Mouse (Mus musculus): ENCODE data around the gene Prkcg. TPM values are rescaled to one million over a fixed set of nuclear protein-coding genes. Genes with fewer than 3 reads are reported as not detected.
A peak's percentile ranks its signal among the peaks of the same experiment; 100 is the strongest.
"Not testable (repeated sequence)": the region's sequence is repeated elsewhere in the genome, so short reads cannot be mapped to it uniquely, and the experiment has no call there.

Gene Prkcg
- polyA plus RNA-seq, 1 experiment from 2014 or later = 3.8 TPM

- no peaks in the 10 kb centered on the region for H3K9me3 ChIP-seq (replicated peaks; ENCODE audit: control insufficient read depth, low read length, poor library complexity, severe bottlenecking)
- H3K4me3 ChIP-seq (ENCODE audit: low read depth, low read length) = no peak overlapping the region
- no peaks in the 10 kb centered on the region for H3K27me3 ChIP-seq (ENCODE audit: control insufficient read depth, insufficient read depth, low read depth, low read length)
- H3K9ac ChIP-seq (ENCODE audit: low read depth, low read length) = no peak overlapping the region
- no peaks in the 10 kb centered on the region for H3K36me3 ChIP-seq (ENCODE audit: control insufficient read depth, insufficient read depth, low read length)
- no peak overlapping the region for H3K27ac ChIP-seq (ENCODE audit: low read length)
- ATAC-seq = no peak
- no peak overlapping the region for H3K4me2 ChIP-seq (ENCODE audit: low read length)
- H3K4me1 ChIP-seq (ENCODE audit: control insufficient read depth, insufficient read depth, low read length) = 0 out of 2 replicates have a peak, but pooled peaks cover under 1% of the 10 kb centered on the region
- WGBS = 84% methylated on average over 10 of the region's 10 CpGs
Measured at GRCm38 (mm10) chr7:3284604-3285003, 4.4 kb upstream of the Prkcg start.

DNA sequence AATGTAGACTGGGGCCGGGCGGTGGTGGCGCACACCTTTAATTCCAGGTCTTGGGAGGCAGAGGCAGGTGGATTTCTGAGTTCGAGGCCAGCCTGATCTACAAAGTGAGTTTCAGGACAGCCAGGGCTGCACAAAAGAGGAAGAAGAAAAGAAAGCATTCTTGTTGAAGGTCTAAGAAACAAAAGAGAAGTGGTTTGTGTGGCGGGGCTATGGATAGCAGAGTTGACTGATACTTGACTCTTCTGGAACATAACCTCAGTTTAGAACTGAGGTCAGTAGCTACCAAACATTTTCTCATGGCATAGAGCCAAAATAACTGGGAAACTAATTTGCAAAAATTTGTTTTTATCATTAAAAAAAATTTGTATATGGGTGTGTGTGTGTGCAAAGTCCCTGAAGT is 2.9 kb upstream of the Prkcg start:
- Histone ChIP-seq H3K36me3 (ENCODE audit: control insufficient read depth, insufficient read depth, low read length) (no peaks in the 10 kb centered on the region), H3K27ac (ENCODE audit: low read length) (no peak overlapping the region), H3K4me3 (ENCODE audit: low read depth, low read length) (no peak overlapping the region), H3K9ac (ENCODE audit: low read depth, low read length) (no peak overlapping the region), H3K9me3 (replicated peaks; ENCODE audit: control insufficient read depth, low read length, poor library complexity, severe bottlenecking) (no peaks in the 10 kb centered on the region), H3K4me1 (ENCODE audit: control insufficient read depth, insufficient read depth, low read length) (peaks cover 9% of the 10 kb centered on the region; the same call in 1 of the 2 replicates), H3K4me2 (ENCODE audit: low read length) (no peak overlapping the region), H3K27me3 (ENCODE audit: control insufficient read depth, insufficient read depth, low read depth, low read length) (no peaks in the 10 kb centered on the region)
- no peak for ATAC-seq
- 96% methylated on average over 5 of the region's 5 CpGs for WGBS

- Histone ChIP-seq H3K27ac (ENCODE audit: low read length) (no peak overlapping the region), H3K4me2 (ENCODE audit: low read length) (no peak overlapping the region), H3K4me1 (ENCODE audit: control insufficient read depth, insufficient read depth, low read length) (peaks cover 20% of the 10 kb centered on the region), H3K27me3 (ENCODE audit: control insufficient read depth, insufficient read depth, low read depth, low read length) (no peaks in the 10 kb centered on the region), H3K9ac (ENCODE audit: low read depth, low read length) (no peak overlapping the region), H3K4me3 (ENCODE audit: low read depth, low read length) (no peak overlapping the region), H3K36me3 (ENCODE audit: control insufficient read depth, insufficient read depth, low read length) (no peaks in the 10 kb centered on the region), H3K9me3 (replicated peaks; ENCODE audit: control insufficient read depth, low read length, poor library complexity, severe bottlenecking) (no peaks in the 10 kb centered on the region)
- no peak for ATAC-seq
- 55% methylated on average over 7 of the region's 7 CpGs for WGBS
Measured at GRCm38 (mm10) chr7:3287186-3287585, 1.8 kb upstream of the Prkcg start.

GRCm38 (mm10) chr7:3290257-3291033 is 1.5 kb downstream of the Prkcg start:
- Histone ChIP-seq H3K36me3 (ENCODE audit: control insufficient read depth, insufficient read depth, low read length) (peaks cover 5% of the 10 kb centered on the region; the same call in 1 of the 2 replicates), H3K9ac (ENCODE audit: low read depth, low read length) (peak overlapping the region; percentile 73), H3K27me3 (ENCODE audit: control insufficient read depth, insufficient read depth, low read depth, low read length) (no peaks in the 10 kb centered on the region), H3K4me1 (ENCODE audit: control insufficient read depth, insufficient read depth, low read length) (peaks cover 25% of the 10 kb centered on the region), H3K4me2 (ENCODE audit: low read length) (peak overlapping the region; percentile 84), H3K9me3 (replicated peaks; ENCODE audit: control insufficient read depth, low read length, poor library complexity, severe bottlenecking) (no peaks in the 10 kb centered on the region), H3K27ac (ENCODE audit: low read length) (peak overlapping the region; percentile 83), H3K4me3 (ENCODE audit: low read depth, low read length) (peak overlapping the region; percentile 50)
- ATAC-seq = peak; percentile 91
- 1% methylated on average over 18 of the region's 18 CpGs for WGBS

DNA sequence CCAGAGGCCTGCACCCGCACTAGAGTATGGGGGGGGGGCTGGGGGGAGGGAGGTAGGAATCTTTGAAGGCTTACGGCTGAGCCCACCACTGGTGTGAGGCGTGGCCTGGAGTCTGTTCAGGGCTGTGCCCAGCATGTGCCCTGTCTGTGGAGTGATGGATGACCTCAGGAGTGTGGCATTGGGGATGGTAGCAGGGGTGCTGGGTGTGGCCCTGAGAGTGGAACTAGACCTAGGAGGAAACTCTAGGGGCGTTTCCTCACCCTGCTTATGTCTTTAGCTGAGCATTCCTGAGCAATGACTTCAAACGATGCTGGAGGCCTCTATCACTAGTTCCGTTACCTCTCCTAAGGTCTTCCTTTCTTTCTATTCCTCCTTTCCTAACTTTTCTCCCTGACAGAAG is 2.2 kb downstream of the Prkcg start:
- Histone ChIP-seq H3K9ac (ENCODE audit: low read depth, low read length) (no peak overlapping the region), H3K27me3 (ENCODE audit: control insufficient read depth, insufficient read depth, low read depth, low read length) (no peaks in the 10 kb centered on the region)

DNA sequence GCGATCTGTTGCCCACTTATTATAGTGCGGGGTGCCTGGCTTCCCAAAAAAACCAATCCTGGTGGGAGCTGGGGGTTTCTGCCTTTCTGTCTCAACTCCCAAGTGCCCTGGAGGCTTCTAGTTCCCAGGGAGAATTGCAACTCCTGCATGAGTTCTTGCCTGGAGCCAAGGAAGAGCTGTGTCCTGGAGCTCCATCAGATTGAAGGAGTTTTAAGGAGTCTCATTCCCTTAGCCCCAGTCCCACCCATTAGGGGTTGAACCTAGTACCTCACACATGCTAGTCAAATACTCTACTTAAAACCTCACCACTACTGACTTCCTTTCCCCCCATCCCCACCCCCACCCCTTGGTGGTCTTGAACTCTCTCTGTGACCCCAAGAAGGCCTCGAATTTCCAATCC is 2.8 kb downstream of the Prkcg start:
- no peak overlapping the region; the same call in 1 of the 2 replicates for H3K27ac ChIP-seq (ENCODE audit: low read length)
- no peak overlapping the region for H3K4me2 ChIP-seq (ENCODE audit: low read length)

More for the DNA sequence above, 2.2 kb downstream of the Prkcg start:
- Histone ChIP-seq H3K9me3 (replicated peaks; ENCODE audit: control insufficient read depth, low read length, poor library complexity, severe bottlenecking) (no peaks in the 10 kb centered on the region), H3K4me1 (ENCODE audit: control insufficient read depth, insufficient read depth, low read length) (peaks cover 25% of the 10 kb centered on the region), H3K36me3 (ENCODE audit: control insufficient read depth, insufficient read depth, low read length) (peaks cover 5% of the 10 kb centered on the region; the same call in 1 of the 2 replicates), H3K4me2 (ENCODE audit: low read length) (peak overlapping the region; percentile 84), H3K4me3 (ENCODE audit: low read depth, low read length) (peak overlapping the region; percentile 50), H3K27ac (ENCODE audit: low read length) (no peak overlapping the region; the same call in 1 of the 2 replicates)
- 0 out of 2 replicates have a peak, but pooled peaks have one; percentile 2 for ATAC-seq
- 57% methylated on average over 5 of the region's 6 CpGs for WGBS

DNA sequence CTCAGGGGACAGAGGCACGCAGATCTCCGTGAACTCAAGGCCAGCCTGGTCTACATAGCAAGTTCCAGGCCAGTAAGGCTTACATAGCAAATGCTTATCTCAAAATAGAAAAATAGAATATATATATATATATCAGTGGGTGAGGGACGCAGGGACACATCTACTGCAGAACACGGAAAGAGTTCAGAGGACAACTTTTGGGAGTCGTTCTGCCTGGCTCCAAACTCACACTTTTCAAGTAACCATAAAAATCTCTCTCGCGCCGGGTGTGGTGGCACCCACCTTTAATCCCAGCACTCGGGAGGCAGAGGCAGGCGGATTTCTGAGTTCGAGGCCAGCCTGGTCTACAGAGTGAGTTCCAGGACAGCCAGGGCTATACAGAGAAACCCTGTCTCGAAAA is 3.3 kb downstream of the Prkcg start:
- H3K4me2 ChIP-seq (ENCODE audit: low read length); ATAC-seq; H3K9me3 ChIP-seq (replicated peaks; ENCODE audit: control insufficient read depth, low read length, poor library complexity, severe bottlenecking); H3K9ac ChIP-seq (ENCODE audit: low read depth, low read length); H3K27ac ChIP-seq (ENCODE audit: low read length); H3K27me3 ChIP-seq (ENCODE audit: control insufficient read depth, insufficient read depth, low read depth, low read length); H3K4me3 ChIP-seq (ENCODE audit: low read depth, low read length): not testable (repeated sequence)
- Histone ChIP-seq H3K4me1 (ENCODE audit: control insufficient read depth, insufficient read depth, low read length) (peaks cover 25% of the 10 kb centered on the region), H3K36me3 (ENCODE audit: control insufficient read depth, insufficient read depth, low read length) (peaks cover 14% of the 10 kb centered on the region)
- 78% methylated on average over 12 of the region's 12 CpGs for WGBS

More for the DNA sequence above, 2.8 kb downstream of the Prkcg start:
- no peak overlapping the region for H3K9ac ChIP-seq (ENCODE audit: low read depth, low read length)
- no peak for ATAC-seq
- no peaks in the 10 kb centered on the region for H3K9me3 ChIP-seq (replicated peaks; ENCODE audit: control insufficient read depth, low read length, poor library complexity, severe bottlenecking)
- WGBS = 84% methylated on average over 3 of the region's 3 CpGs
- no peaks in the 10 kb centered on the region for H3K27me3 ChIP-seq (ENCODE audit: control insufficient read depth, insufficient read depth, low read depth, low read length)
- H3K4me1 ChIP-seq (ENCODE audit: control insufficient read depth, insufficient read depth, low read length) = peaks cover 25% of the 10 kb centered on the region
- H3K4me3 ChIP-seq (ENCODE audit: low read depth, low read length) = no peak overlapping the region
- peaks cover 9% of the 10 kb centered on the region for H3K36me3 ChIP-seq (ENCODE audit: control insufficient read depth, insufficient read depth, low read length)

DNA sequence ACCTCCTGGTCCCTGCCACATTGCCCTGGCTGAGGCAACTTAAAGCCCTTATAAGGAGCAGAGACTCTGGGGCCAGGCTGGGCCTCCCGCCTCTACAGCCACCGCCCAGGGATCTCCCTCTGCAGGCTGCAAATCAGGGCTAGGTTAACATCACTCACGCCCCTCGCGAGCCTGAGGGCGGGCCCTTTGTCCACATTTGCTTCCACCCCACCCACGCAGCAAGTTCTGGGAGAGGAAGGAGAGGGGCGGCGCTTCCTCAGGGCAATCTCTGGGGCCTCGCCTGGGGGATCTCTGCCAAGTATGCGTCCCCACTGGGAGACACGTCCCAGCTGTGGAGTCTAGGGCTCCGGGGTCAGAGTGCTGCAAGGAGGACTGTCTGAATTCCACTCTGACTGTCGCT is 3.8 kb downstream of the Prkcg start:
- 8% methylated on average over 14 of the region's 14 CpGs for WGBS
- peak overlapping the region; percentile 51 for H3K9ac ChIP-seq (ENCODE audit: low read depth, low read length)
- ATAC-seq = no peak

GRCm38 (mm10) chr7:3294794-3295193 is 5.8 kb downstream of the Prkcg start:
- no peaks in the 10 kb centered on the region for H3K9me3 ChIP-seq (replicated peaks; ENCODE audit: control insufficient read depth, low read length, poor library complexity, severe bottlenecking)
- 95% methylated on average over 1 of the region's 1 CpGs for whole genome bisulfite sequencing
- H3K36me3 ChIP-seq (ENCODE audit: control insufficient read depth, insufficient read depth, low read length) = peaks cover 17% of the 10 kb centered on the region
- H3K4me2 ChIP-seq (ENCODE audit: low read length) = no peak overlapping the region
- no peaks in the 10 kb centered on the region for H3K27me3 ChIP-seq (ENCODE audit: control insufficient read depth, insufficient read depth, low read depth, low read length)
- H3K4me1 ChIP-seq (ENCODE audit: control insufficient read depth, insufficient read depth, low read length) = peaks cover 25% of the 10 kb centered on the region
- H3K9ac ChIP-seq (ENCODE audit: low read depth, low read length) = no peak overlapping the region
- no peak overlapping the region for H3K27ac ChIP-seq (ENCODE audit: low read length)
- no peak for ATAC-seq
- H3K4me3 ChIP-seq (ENCODE audit: low read depth, low read length) = no peak overlapping the region

More for the DNA sequence above, 3.8 kb downstream of the Prkcg start:
- Histone ChIP-seq H3K36me3 (ENCODE audit: control insufficient read depth, insufficient read depth, low read length) (peaks cover 17% of the 10 kb centered on the region), H3K4me3 (ENCODE audit: low read depth, low read length) (peak overlapping the region; percentile 15), H3K4me1 (ENCODE audit: control insufficient read depth, insufficient read depth, low read length) (peaks cover 25% of the 10 kb centered on the region), H3K4me2 (ENCODE audit: low read length) (peak overlapping the region; percentile 46), H3K9me3 (replicated peaks; ENCODE audit: control insufficient read depth, low read length, poor library complexity, severe bottlenecking) (no peaks in the 10 kb centered on the region), H3K27ac (ENCODE audit: low read length) (no peak overlapping the region), H3K27me3 (ENCODE audit: control insufficient read depth, insufficient read depth, low read depth, low read length) (no peaks in the 10 kb centered on the region)
